Mouse (Mus musculus) thymus, postnatal 10 days (tissue): ENCODE results near the gene Vps26c.

Experiments used
- DNase-seq, 2 experiments: peaks; one replicate each; pipeline ENCODE4 v3.0.0; 2021; ENCODE audit warnings: low spot score in 2 of 2

The Vps26c gene

DNA sequence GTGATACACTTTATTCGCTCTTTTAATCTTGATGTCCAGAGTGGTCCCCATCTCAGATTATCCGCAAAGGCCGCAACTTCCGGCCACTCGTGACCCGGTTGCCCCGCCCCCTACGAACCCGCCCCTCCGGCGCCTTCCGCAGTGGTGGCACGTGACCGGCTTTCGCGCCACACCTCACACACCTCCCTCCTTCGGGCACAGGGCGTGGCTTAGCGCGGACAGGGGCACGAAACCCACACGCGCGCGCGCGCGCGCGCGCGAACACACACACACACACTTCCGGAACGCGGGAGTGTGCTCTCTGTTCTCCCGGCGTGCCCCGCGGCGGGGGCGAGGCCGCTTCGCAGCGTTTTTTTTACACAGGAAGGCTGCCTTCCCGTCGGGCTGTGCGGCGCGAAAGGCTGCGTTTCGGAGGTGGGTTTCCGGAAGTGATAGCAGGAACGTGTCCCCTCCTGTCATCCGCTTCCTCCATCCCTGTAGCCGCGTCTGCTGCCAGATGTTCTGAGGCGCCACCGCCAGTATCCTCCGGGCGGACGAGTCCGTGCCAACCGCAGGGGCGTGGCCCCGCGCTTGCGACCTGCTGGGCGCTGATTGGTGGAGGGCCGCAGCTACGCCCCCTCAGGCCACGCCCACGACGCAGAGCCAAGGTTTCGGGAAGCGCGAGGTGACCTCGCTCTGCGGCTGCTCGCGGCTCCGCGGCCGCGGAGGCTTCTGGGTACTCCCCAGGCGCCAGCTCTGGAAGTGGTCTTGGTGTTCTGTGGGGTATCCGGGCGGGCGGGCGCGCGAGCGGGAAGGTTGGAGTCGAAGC, at the start of gene Vps26c:
TSS of gene Vps26c (minus strand) at position 487 of the 808 bp plus-strand sequence.
- DNase-seq = peak; percentile 97

DNA sequence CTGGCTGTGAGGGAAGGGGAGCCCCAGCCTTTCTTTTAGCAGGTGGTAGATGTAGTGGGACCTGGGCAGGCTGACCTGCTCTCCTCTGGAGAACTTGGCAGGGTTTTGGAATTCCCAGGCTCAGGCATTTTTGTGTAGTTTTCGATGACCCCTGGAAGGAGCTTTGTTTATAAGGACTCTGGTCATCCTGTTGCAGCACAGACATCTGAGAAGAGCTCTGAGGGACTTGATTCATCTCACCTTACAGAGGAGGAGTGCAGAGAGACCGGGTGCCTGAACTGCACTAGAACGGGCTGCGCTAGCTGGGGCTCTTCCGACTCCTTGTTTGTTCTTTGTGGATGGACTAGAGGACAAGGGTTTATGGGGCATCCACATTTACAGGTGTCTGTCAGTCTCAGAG, 49.1 kb upstream of the Vps26c start:
- no peak for DNase-seq

DNA sequence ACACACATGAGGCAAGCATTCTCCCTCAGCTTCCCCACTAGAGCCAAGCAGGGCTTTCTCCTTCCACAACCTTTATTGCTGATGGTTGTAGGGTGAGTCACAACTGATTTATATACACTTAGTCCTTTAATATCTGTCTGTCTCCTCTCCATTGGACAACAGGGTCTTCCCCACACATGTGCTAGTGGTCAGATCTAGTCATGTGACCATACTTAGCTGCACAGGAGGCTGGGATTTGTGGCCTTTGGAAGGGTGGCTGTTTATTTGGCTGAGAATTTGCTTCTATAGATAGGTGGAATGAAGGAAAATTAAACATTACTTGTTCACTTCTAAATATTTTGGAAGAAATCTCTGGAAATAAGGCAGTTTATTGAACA, 48.1 kb upstream of the Vps26c start:
- DNase-seq = no peak

DNA sequence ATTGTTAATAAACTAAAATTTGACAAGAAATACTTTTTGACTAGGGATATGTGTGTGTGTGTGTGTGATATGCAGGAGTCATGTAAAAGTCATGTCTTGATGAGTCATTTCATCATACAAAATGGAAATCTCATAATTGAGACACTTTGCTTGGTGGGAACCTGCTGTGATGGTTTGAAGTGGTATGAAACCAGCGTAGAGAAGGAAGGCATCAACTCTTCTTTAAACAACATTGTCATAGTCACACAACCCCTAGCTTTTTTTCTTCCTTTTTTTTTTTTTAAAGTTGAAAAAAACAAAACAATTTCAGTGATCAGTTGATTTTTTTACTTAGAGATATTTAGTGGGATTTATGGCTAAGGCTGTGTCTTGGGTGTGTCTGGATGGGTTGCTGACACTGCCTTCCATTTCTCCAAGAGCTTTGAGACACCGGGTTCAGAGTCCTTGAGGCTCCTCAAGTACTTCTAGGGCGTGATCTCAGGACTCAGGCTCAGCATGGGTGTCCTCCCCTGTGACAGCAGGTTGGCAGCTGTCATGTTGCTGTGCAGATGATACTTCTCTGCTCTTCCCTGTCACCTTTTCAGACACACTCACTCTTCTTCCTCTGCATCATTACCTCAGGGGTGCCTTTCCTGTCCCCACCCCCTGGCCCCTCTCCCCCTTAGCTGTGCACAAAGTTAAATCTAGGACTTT, 47.5 kb upstream of the Vps26c start:
- DNase-seq = no peak

DNA sequence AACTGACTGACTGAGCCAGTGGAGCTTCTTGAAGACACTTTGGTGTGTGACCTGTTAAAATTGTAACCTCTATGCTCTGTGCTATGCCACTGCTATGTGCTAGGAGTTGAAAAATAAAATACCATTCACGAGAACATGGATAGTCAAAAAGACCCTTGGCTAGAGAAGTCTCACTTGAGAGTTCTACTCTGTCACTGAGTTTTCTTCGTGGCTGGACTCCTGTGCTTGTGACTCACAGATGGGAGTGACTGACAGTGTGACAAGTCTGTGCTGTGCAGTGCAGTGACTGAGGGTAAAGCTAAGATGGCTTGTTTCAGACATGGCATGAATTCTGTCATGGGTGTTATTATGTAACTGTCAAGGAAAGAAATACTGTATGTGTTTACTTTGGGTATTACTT, 45.8 kb upstream of the Vps26c start:
- DNase-seq = no peak

DNA sequence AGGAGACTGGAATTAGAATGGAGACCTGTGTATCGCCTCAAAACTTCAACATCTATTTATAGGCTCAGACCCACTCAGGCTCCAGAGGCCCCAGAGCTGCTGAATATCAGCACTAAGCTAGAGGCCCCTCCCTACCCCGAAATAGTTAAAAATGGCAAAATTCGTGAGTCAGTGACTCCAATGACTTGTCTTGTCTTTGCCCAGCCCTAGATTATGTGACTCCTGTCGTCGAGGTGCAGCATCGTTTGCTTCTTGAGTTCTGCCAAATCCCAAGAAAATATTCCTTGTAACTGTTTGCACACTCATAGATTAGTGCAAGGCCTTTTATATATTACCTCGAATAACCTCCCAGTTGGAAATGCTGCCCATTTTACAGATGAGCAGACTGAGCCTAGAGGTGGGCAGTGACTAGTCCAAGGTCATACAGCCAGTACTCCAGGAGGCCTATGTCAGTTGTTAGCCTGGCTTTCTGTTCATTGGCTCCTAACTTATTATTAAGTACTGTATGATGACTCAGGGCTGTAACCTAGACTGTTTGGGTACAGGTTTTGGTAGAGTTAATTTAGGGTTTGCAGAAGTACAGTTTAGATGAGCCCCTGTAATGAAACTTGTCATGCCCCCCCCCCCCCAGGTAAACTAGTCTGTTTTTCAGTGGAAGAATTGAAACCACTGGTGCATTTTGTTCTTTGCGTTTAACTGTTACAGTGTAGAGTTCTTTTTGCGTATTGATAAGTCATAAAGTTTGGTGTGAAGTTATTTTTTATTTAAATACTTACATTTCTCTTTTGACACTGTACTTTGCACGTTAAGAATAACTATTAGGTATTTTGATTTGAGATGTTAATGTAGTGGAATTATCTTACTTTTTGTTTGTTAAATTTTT, 44.7 kb upstream of the Vps26c start:
- DNase-seq = no peak

DNA sequence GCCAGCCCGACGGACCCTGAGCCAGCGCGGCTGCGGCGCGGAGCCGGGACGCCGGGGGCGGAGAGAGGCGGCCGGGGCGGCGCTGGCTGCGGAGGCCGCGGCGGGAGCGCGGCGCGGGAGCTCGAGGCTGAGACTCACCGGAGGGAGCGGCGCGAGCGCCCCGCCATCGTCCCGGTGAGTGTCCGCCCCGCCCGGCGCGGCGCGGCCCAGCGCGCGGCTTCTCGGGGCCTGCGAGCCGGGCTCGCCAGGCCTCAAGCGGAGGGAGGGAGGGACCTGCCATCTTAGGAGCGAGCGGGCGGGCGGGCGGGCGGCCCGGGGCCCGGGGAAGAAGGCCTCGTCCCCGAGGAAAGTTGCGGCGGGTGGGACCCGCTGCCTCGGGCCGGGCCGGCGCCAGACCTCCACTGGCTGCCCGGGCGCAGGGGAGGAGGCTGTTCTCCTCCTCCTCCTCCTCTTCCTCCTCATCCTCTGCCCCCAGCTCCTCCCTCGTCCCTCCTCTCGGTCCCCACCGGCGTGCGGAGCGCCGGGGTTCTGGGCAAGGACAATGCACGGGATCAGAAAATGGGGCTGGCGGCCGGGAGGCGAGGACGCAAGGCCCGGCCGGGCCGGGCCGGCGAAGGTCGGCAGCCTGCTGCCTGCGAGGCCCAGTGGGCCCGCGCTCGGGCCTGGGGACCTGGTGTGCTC, 43.9 kb upstream of the Vps26c start:
- DNase-seq = peak; percentile 46 to 50

DNA sequence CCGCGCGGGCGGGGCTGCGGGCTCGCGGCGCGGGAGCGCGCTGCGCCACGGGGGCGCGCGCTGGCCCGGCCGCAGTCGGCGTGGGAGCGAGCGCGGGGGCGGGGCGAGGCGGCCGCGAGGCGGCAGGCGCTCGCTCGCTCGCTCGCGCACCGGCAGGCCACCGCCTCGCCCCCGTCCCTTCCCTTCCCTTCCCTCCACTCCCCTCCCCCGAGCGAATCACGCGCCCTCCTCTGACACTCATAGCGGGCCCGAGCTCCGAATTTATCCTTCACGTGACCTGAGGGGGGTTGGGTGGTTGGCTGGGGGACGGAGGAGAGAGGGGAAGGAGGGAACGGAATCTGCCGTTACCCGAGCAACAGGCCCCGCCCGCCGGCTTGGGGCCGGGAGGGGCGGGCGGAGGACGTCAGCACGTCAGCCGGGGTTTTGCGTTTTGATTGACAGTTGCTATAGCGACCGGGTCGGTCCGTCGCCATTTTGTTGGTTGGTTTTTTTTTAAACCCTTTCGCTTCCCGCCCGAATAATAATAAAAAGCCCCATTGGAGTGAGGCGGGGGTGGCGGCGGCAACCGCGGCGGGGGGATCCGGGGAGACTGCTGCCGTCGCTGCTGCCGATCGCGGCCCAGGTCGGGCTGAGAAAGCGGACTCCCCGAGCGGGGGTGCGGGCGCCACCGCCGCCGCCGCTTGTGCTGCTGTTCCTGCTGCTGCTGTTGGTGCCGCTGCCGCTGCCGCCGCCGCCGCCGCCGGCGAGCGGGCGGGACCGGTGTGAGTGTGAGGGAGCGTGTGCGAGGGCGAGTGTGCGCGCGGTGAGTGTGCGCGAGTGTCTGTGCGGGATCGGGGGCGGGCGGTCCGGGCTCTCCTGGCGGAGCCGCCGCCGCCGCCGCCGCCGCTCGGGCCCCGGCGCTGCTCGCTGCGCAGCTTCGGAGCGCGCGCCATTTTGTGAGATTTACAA, 42.9 kb upstream of the Vps26c start, which contains the start of gene Dyrk1a:
TSS of gene Dyrk1a (plus strand) at position 782 of the 948 bp plus-strand sequence.
- peak; percentile 99 for DNase-seq

DNA sequence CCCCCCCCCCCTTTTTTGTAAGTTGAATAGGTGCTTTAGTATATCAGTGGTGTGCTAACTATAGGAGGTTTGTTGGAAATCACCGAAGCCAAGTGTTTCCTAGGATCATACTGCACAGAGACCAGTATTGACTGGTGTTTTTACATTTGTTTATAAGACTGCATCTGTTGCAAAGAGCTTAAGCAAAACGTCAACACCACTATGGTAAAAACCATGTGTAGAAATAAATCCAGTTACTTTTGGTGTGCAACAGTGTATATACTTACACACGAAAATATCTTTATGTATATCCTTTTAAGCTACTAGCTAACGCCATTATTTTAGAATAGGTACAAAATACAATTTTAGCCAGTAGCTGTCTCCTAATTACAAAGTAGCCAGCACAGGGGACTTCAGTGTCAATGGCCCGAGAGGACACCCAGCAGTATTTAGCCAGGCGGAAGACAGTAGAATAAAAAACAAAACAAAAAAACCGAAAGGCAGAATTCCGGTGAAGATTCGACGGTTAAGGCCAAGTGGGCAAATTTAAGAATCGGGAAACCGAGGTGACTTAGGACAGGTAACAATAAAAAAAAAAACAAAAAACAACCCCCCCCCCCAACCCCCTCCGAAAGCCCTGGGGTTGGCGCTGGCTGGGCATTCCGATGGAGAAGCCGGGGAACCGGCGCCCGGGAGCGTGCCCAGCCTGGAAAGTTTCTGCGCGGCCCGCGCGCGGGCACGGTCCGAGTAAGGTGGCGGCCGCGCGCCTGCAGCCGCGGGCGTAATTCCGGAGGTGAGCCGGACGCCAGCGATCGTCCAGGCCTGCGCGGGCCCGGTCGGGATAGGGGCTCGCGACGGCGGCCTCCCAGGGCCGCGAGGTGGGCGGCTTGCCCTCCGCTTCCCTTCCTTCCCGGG, 42.0 kb upstream of the Vps26c start:
- no peak for DNase-seq

DNA sequence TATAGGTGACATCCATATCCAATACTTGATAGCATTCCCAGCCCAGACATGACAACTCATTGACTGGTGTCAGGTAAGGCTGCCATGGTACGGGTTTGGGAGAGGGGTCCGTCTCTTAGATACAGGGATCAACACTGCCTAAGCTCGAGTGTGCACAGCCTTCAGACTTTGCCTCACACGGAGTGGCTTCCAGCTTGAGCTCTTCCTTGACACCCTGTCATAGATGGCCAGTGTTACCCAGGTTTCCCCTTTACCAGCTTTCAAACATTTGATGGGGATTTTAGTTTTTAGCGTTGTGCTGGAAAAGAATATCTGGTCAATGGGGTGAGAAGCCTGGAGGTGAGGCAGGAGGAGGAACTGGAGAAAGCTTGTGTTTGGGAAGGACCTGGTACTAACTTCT, 41.1 kb upstream of the Vps26c start:
- DNase-seq = no peak

DNA sequence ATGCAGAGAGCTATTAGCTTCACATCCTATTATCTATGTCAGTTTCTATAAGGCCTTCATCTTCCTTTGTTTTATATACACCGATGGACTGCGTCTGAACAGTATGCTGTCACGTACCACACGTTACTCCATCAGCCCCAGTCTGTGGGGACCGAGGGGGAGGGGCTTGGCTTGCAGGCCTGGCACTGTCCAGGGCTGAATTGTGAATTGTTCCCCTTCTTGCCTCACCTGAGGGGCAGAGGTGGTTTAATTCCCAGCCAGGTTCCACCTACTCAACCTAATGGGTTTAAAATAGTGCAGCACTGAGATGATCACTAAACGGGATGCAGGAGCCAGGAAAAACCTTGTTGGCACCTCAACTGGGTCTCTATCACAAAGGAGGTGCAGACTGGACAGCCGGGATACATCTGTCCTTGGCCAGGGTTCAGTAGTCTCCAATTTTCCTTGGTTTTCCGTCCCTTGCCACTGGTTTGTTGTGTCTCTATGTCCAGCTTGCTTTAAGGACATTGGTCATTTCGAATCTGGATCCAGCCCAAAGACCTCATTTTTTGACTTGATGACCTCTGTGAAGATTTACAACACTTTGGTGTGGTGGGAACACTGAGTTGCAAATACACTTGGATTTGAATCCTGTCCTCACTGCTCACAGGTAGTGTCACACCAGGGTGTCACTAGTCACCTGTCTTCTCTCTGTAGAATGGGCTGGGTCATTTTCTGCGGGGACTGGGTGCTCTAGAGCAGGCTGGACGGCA, 40.4 kb upstream of the Vps26c start:
- no peak for DNase-seq

DNA sequence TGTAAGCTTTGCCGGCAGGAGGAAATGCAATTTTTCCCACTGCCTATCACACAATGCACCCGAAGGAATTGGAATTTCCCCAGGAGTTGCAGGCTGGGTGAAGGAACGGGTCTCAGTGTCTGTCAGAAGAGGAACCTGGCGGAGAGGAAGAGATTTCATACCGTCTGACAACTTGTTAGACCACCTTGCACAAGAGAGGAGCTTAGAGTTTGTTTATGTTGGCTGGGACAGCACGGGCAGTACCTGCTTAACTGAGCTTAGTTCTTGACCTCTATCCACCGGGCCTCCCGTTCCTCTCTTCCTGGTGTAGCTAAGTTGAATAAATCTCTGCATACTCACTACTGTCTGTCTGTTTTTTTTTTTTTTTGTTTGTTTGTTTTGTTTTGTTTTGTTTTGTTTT, 39.5 kb upstream of the Vps26c start:
- DNase-seq = no peak

DNA sequence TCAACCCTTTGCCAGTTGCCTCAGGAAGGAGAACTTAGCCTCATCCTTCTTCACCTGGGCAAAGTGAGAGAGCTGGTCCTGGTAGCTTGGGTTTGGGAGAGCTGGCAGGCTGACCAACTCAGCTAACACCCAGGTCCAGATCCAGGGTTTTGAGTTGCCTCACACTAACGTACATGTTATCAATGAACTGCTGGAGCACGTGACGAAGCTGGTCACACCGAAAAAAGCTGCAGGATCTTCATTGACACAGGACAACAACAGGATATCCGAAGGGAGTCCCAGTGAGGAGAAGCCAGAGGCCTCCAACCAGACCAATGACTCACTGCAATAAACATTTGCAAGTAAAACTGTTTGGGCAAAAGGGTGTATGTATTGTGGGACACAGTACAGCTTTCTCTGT, 34.0 kb upstream of the Vps26c start:
- DNase-seq = no peak

DNA sequence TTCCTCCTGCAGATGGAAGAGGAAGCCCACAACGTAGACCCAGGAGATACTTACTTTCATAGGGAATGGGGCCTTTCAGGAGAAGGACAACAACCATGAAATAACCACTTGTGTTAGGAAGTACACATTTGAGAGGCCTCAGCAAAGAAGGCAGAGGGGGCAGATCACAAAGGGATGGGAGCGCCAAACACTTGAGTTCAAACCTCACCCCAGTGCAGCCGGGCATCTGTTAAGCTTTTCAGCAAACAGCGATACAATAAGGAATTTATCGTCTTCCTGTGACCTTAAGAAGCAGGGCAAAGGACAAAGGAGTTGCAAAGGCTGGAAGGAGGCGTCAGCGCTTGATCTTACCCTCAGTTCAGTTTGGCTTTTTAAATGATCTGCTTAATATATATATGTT, 33.2 kb upstream of the Vps26c start:
- no peak for DNase-seq

DNA sequence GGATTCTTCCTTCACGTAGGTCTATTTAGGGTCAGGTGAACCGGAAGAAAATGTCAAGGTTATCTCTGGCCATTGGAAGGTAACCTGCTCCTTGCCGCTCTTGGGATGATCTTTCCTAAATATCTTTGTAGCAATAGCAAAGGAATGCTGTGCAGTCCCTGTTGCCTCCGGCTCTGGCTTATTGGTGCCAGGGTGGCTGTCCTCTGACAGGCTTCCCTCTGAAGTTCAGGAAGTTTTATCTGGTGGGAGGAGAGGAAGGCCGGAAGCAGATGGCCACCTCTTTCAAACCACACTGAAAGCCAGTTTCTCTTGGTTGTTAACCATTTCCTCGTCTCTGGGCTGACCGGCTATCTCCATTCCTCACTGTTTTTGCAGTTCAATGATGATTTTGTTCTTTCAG, 32.7 kb upstream of the Vps26c start:
- DNase-seq = no peak

DNA sequence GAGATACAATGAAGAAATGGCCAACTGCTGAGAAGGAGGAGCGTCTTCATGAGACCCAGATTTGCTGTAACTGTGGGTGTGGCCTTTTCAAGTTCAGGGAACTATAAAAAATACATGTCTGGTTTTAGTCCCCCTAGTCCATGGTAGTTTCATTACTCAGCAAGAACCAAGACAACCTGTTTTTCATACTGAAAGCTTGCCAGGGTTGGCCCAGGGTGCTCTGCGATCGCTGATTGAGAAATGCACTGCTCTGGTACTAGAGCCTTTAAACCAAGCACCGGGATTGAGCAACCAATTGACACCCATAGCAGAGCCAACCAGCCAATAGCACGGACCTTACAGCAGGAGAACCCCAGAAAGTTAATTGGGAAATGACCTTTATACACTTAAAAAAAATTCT, 29.6 kb upstream of the Vps26c start:
- no peak for DNase-seq

DNA sequence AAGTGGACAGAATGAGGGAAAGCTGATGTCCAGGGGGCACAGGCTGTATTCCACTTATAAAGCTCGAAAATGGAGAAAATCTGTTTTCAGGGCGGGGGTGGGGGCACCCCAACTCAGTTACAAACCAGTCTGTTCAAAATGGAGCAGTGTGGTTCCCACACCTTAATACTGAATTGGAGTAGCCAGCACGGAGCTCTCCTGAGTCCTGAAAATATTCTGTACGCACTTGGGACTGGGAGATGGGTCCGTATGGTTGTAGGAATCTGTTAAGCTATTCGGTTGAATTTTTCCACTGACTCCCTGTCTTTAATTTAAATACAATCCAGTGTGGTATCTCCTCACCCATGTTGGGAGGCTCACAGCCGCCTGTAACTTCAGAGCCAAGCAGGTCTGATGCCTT, 28.7 kb upstream of the Vps26c start:
- DNase-seq = no peak

DNA sequence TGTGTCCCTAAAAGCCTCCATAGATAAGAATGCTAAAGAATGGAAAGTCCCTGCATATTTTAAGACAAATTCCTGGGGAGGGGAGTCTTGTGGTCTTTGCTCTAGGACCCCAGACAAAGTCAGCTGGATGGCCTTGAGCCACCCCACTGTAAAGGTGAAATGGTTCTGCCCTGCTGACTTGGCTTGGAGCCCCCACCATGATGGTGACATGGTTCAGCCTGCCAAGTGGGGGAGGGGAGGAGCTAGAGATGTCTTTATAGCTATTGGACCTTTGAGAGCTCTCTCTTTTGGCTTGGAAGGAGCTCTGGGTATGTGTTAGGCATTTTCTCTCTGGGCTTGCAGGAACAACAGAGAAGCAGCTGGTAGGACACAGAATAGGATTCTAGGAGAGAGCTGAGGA, 25.3 kb upstream of the Vps26c start:
- DNase-seq = no peak

DNA sequence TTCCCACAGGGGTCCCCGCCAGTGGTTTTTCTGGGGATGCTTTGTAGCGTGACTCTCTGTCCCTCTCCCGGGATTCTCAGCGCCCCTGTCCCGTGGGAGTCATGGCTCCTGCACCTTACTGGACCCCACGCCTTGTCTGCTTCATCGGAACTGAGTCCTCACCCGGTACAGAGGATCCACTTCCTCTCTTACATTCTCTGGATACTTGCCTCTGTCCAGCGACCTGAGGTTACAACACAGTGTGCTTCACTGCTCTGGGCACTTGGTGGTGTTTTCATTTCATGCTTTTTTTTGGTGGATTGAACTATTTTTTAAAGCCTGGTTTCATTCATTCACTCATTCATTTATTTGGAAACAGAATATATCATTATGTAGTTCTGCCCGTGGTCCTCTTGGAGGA, 23.2 kb upstream of the Vps26c start:
- DNase-seq = no peak
